Mouse (Mus musculus): ENCODE data around the gene Cnr2.
A peak's percentile ranks its signal among the peaks of the same experiment; 100 is the strongest.

Gene Cnr2

DNA sequence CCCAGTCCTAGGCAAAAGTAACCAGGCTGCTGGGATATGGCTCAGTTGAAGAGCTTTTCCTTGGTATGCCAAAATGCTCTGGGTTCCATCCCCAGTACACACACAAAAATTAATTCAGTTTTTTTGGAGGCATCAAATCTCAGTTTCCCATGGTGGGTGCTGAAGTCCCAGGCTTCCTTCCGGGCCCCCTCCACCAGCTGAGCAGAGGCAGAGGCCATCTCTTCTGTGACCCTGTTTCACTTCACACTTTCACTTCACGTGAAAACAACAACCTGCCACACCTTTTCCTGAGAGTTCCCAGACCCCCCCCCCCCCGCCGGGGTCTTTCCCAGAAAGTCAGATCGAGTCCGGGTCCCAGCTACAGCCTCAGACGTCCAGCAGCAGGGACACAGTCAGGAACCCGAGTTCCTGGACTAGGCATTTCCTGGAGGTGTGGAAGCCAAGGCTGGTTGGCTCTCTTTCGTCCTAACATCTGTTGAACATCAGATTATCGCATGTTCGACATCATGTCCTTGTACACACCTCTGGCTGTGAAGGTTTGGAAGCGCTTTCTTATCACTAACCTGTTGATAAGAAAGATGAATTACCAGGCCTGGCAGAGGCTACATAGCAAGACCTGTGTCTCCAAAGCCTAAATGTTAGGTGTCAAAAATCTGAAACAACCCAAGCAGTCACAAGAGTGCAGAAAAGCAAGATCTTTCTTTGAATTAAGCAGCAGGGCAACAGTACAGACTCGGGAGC is 14.3 kb downstream of the Cnr2 start:
- DNase-seq (ENCODE audit: low spot score), result no peak

GRCm38 (mm10) chr4:135911531-135911930 is 16.3 kb downstream of the Cnr2 start:
- no peak for DNase-seq (ENCODE audit: low spot score)

DNA sequence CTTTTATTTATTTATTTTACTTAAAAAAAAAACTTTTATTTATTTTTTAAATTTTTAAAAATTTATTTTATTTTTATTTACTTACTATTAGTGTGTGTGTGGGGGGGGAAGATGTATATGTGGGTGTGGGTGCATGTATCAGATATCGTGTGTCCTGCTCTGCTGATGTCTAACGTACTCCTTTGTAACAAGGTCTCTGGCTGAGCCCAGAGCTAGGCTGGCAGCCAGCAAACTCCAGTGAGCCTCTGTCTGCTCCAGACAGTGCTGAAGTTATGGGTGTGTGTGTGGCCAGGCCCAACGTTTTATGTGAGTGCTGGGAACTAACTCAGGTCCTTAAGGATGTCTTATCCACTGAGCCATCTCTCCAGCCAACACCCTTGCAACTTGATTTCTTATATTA is 17.0 kb downstream of the Cnr2 start:
- DNase-seq (ENCODE audit: low spot score), result no peak

DNA sequence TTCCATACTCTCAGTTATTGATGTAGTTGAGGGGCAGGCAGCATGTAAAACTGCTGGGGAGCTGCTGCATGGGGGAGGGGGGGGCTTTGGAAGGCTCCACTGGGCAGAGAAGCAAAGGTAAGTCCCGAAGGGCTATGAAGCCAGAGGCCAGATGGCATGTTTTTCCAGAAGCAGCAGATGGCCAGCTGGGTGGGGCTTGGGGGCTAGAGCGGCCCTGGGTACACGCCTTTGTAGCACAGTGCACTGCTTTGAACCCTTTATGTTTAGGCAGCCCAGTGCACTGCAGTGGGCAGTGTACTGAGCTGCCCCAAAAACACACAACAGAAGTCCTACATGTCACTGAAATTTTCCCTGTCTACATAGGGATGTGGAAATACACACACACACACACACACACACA is 17.6 kb downstream of the Cnr2 start:
- peak; percentile 71 for DNase-seq (ENCODE audit: low spot score)

- no peak for DNase-seq (ENCODE audit: low spot score)
Observed at GRCm38 (mm10) chr4:135913433-135913832, 18.2 kb downstream of the Cnr2 start.

DNA sequence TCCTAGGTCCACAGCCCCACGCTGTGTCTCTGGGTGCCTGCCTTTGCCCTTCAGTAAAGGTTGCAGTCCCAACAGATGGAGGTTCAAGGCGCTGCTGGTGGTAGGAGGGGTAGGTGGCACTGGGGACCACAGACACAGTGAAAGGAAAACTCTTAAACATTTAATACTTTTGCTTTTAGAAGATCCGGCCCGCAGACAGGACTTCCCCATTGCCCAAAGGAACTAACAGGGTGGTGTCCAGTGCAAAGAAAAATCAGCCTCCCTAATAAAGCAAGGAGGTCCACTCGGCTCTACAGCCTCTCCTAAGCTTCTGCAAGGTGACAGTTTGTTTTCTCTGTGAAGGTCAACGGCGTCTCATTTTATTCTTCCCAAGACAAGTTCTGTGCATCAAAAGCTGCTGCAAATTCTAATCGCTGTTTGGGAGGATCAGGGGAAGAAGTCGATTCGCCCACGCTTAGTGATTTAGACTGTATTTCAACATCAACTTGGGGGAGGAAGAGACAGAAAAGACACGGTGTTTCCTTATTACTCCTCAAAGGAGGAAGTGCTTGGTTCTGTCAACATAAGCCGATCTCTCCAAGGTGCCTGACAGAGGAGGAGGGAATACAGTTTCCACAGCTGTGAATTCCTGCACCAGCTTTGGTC is 23.6 kb downstream of the Cnr2 start:
- DNase-seq (ENCODE audit: low spot score), result no peak

DNA sequence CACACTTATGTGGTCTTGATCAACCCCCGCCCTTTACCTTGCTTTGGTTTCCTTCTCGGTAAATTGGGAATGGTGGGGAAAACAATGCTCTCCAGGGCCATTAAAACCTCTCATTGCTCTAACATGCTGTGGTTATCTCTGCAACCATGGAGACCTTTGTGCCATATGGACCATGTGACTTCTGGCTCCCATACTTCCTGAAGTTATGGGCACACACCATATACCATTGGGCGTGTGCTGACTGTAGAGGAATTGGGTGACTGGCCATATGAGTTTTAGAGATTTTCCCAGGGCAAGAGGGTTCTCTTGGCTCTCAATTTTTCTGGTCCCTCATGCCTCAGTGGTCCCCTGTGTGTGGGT is 24.1 kb downstream of the Cnr2 start:
- DNase-seq (ENCODE audit: low spot score), result no peak

GRCm38 (mm10) chr4:135920304-135921241 is 25.4 kb downstream of the Cnr2 start, which contains the start of gene Fuca1:
Gene Fuca1, plus strand, starts transcription at chr4:135920735.
- peak; percentile 98 for DNase-seq (ENCODE audit: low spot score)

DNA sequence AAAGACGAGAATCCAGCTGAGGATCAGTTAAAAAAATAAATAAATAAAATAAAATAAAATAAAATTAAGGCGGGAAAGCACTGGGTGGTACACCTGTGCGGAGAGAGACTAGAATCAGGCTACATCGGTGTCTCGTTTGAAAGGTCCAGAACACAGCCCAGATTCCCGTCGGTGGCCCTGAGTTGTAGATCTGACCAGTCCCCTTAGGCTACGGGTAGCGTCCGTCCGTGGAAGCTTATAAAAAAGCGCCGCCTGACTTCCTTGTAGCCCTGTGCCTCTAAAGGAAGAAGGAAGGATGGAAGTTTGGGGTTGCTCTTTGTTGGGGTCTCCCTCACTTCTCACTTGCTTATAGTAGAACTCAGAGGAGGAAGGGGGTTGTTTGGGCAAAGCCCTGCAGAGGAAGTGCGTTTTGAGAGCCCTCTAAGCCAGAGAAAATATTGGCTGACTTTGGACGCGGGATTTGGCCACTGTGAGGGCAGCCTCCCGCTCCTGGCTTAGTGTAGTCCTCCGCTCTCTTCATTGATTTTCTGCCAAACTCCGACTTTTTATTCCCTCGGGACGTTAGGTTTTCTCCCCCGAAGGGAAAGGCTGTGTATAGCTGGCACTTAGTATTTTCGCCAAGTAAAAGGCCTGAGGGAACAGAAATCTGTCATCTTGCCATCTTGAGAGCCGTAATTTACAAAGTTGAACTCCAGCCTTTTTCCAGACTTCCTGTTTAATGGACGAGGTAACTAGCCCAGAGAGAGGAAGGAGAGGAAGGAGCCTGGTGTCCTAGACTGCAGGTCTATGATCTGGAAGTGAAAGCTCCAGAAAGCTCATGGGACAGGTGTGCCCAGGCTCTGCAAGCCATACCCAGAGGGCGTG is 26.3 kb downstream of the Cnr2 start:
- DNase-seq (ENCODE audit: low spot score), result peak; percentile 38

DNA sequence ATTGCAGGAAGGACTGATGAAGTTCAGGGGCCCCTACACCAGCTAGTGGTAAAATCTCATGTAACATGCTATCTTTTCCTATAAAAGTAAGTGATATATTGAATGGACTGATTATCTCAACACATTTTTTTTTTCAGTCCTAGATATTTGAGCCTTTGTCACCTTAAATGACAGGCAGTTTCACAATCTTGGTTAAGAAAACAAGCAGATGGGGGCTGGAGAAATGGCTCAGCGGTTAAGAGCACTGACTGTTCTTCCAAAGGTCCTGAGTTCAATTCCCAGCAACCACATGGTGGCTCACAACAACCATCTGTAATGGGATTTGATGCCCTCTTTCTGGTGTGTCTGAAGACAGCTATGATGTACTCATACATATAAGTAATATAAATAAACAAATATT is 27.0 kb downstream of the Cnr2 start:
- no peak for DNase-seq (ENCODE audit: low spot score)

- no peak for DNase-seq (ENCODE audit: low spot score)
Observed at GRCm38 (mm10) chr4:135924418-135924817, 29.2 kb downstream of the Cnr2 start.

GRCm38 (mm10) chr4:135925341-135925740 is 30.1 kb downstream of the Cnr2 start:
- DNase-seq (ENCODE audit: low spot score), result no peak

DNA sequence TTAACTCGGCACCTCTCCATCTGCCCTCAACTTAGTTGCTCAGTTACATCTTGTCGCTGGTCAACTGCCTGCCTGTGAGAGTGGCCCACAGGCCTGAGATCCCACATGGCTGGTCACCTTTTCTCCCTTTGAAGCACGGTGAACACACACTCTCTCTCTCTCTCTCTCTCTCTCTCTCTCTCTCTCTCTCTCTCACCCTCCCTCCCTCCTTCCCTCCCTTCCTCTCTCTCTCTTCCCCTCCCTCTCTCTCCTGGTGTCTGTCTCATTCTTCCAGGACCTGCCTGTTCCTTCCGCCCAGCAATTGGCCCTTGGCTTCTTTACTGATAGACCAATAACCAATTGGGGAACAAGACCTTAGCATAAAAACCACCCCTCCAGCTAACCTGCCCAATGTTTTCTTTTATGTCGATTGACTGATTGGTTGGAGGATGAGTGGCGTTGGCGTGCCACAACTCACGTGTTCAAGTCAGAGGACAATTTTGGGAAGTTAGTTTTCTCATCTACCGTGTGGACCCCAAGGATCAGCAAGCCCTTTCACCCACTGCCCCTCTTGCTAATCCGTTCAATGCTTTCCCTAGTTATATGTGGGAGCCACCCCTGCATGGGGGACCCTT is 31.1 kb downstream of the Cnr2 start:
- DNase-seq (ENCODE audit: low spot score), result no peak

DNA sequence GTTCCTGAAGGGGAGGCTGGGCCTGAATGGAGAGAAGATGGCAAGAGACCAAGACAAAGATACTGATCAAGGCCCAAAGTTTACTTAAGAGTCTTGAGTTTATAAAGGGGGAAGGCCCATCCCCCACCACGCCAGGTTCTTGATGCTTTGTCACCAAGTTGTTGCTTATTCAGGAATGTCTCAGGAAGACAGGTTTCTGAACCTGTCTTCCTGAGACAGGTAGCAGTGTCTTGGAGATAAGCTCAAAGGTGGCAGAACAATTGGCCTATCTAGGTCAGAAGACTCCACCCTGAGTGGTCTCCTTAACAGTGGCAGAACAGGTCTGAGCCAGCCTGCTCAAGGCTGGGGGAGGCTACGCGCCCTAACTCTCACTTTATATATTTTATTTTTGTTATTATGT is 31.7 kb downstream of the Cnr2 start:
- DNase-seq (ENCODE audit: low spot score), result no peak

- DNase-seq (ENCODE audit: low spot score), result no peak
Observed at GRCm38 (mm10) chr4:135928376-135928775, 33.2 kb downstream of the Cnr2 start.

DNA sequence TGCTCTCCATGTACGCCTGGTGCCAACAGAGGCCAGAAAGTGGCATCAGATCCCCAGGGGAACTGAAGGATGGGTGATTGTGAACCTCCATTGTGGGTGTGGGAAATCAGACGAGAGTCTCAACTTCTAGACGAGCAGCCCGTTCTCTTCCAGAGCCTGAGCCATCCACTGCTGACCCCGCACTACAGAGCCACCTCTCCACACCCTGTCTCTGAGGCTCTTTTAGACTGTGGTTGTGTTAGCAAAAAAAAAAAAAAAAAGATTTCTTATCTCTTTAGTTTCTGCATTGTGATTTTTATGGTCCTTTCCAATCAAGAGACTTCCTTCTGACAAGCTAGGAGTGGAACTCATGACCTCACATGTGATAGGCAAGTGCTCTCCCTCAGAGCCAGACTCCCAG is 34.2 kb downstream of the Cnr2 start:
- no peak for DNase-seq (ENCODE audit: low spot score)

- DNase-seq (ENCODE audit: low spot score), result no peak
Observed at GRCm38 (mm10) chr4:135929828-135930227, 34.6 kb downstream of the Cnr2 start.

DNA sequence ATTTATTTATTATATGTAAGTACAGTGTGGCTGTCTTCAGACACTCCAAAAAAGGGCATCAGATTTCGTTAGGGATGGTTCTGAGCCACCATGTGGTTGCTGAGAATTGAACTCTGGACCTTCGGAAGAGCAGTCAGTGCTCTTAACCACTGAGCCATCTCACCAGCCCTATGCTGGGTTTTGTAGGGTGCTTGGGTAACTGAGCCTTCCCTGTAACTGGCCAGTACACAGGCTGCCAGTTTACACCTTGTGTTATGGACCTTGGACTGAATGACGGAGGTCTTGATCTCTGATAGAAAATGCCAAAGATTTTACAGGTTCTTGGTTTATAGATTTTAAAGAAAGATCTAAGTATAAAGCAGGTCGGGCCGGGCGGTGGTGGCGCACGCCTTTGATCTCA is 35.0 kb downstream of the Cnr2 start:
- DNase-seq (ENCODE audit: low spot score), result no peak

GRCm38 (mm10) chr4:135931832-135932231 is 36.6 kb downstream of the Cnr2 start:
- DNase-seq (ENCODE audit: low spot score), result peak; percentile 57

DNA sequence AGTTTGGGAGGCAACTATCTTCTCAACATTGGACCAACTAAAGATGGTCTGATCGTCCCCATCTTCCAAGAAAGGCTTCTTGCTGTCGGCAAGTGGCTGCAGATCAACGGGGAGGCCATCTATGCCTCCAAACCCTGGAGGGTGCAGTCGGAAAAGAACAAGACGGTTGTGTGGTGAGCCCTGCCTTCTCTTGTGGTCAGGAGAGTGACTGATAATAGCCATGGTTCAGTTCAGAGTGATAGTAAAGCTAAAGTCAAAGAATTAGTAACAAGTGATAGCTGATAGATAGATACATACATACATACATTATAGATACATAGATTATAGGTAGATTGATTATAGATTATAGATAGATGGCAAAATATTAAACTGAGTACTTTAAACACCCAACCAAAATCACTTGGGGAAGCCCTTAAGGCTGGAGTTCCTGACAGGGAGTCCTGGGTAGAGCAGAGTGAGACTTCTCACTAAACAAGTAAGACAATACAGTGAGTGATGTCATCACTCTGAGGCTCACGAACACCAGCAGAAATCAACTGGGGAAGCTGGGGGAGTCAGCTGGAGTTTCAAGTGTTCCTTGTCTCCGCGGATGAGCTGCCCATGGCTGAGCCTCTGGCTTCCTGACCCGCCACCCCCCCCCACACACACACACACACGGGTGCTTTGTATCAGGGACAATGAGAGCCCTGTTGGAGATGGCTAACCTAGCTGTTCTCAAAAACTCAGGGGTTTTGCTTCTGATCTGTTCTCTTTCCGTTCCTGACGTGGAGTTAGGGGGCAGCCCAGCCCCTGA is 39.7 kb downstream of the Cnr2 start:
- DNase-seq (ENCODE audit: low spot score), result no peak

DNA sequence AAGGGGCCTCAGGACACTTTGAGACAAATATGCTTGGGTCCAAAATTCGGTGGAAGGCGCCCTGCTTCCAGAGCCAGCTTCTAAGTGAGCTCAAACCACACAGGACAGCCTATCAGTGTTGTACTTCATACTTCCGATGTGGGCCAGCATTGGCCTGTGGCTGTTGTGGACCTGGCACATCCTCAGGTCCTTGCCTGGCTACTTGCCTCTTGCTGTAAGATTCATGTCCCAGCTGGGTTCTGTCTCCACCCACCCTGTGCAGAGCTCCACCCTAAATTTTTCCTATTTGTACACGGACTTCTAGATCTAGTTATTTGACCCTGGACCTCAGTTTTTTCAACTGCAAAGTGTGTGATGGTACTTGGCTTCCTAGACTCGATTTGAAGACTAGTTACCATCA is 40.3 kb downstream of the Cnr2 start:
- DNase-seq (ENCODE audit: low spot score), result no peak
